Mouse (Mus musculus): ENCODE measurements at regions not wholly inside any gene's neighbourhood (a gene's known extent, or its start where the extent isn't known, plus 50 kb on each side); places are given as distances from the start of the nearest gene placed in this dataset.
A peak's percentile ranks its signal among the peaks of the same experiment; 100 is the strongest.
"Not testable (repeated sequence)": the region's sequence is repeated elsewhere in the genome, so short reads cannot be mapped to it uniquely, and the experiment has no call there.

- peak; percentile 2 to 3 for DNase-seq (ENCODE audit: low spot score in 2 of 2)
- intact Hi-C loops (cut with DNase I): no loop called here
Observed at GRCm38 (mm10) chr6:109814990-109815389, 830.4 kb upstream of the Grm7 start.

- no peak for DNase-seq (ENCODE audit: low spot score in 2 of 2)
- intact Hi-C loops (cut with DNase I): no loop called here
Observed at GRCm38 (mm10) chr6:109848313-109848712, 797.1 kb upstream of the Grm7 start.

GRCm38 (mm10) chr6:109855806-109856205 is 789.6 kb upstream of the Grm7 start:
- intact Hi-C loops (cut with DNase I): no loop called here
- no peak for DNase-seq (ENCODE audit: low spot score in 2 of 2)

- no peak for DNase-seq (ENCODE audit: low spot score in 2 of 2)
- intact Hi-C loops (cut with DNase I): no loop called here
Observed at GRCm38 (mm10) chr6:109863411-109863810, 782.0 kb upstream of the Grm7 start.

- no peak for DNase-seq (ENCODE audit: low spot score in 2 of 2)
- intact Hi-C loops (cut with DNase I): no loop called here
Observed at GRCm38 (mm10) chr6:109874187-109874586, 771.2 kb upstream of the Grm7 start.

- intact Hi-C loops (cut with DNase I): no loop called here
Observed at GRCm38 (mm10) chr6:109874625-109875040, 770.7 kb upstream of the Grm7 start.

GRCm38 (mm10) chr6:109875548-109875947 is 769.8 kb upstream of the Grm7 start:
- DNase-seq (ENCODE audit: low spot score in 2 of 2); intact Hi-C loops (cut with DNase I): not testable (repeated sequence)

More at GRCm38 (mm10) chr6:109874625-109875040, 770.7 kb upstream of the Grm7 start:
- DNase-seq (ENCODE audit: low spot score in 2 of 2): peak; percentile 3 to 22

- intact Hi-C loops (cut with DNase I): no loop called here
- DNase-seq (ENCODE audit: low spot score in 2 of 2): no peak
Observed at GRCm38 (mm10) chr6:109879145-109879544, 766.2 kb upstream of the Grm7 start.

GRCm38 (mm10) chr6:109923780-109924179 is 721.6 kb upstream of the Grm7 start:
- no peak for DNase-seq (ENCODE audit: low spot score in 2 of 2)
- intact Hi-C loops (cut with DNase I): no loop called here

GRCm38 (mm10) chr6:109948491-109948890 is 696.9 kb upstream of the Grm7 start:
- no peak for DNase-seq (ENCODE audit: low spot score in 2 of 2)
- intact Hi-C loops (cut with DNase I): no loop called here

GRCm38 (mm10) chr6:109948928-109949327 is 696.5 kb upstream of the Grm7 start:
- intact Hi-C loops (cut with DNase I): no loop called here
- DNase-seq (ENCODE audit: low spot score in 2 of 2): no peak

GRCm38 (mm10) chr6:109957901-109958300 is 687.5 kb upstream of the Grm7 start:
- DNase-seq (ENCODE audit: low spot score in 2 of 2); intact Hi-C loops (cut with DNase I): not testable (repeated sequence)
